7 mouse cellular contexts compared by ENCODE assay signal in genomic region chr6:21823281-21823680, GRCm38 (mm10). TPM values are rescaled to one million over a fixed set of nuclear protein-coding genes. Genes with fewer than 3 reads are reported as not detected.
DNase-seq lines count a peak whose midpoint lies in the region; ATAC-seq and TF ChIP-seq lines count a peak whose summit lies in the region.

No protein-coding gene starts in this region.

- DNase-seq in liver, adult 2 months (ENCODE audit: extremely low read depth, low read depth, low spot score): peak; percentile 72
- no peak for DNase-seq in liver
- DNase-seq in kidney, postnatal 36 days: peak; percentile 41 to 53
- DNase-seq in left cerebral cortex, postnatal 25 days (ENCODE audit: low spot score in 2 of 2): no peak

- H3K9me3 ChIP-seq in heart, embryonic 13.5 days: no peaks in the 10 kb centered on the region
- no peaks in the 10 kb centered on the region for H3K9me3 ChIP-seq in stomach, embryonic 16.5 days (replicated peaks; ENCODE audit: control insufficient read depth, low read length)

- peaks cover 5% of the 10 kb centered on the region; the same call in 1 of the 2 replicates for H3K79me2 ChIP-seq in liver, adult 2 months (ENCODE audit: control insufficient read depth, insufficient read depth, low read length)

- H3K4me3 ChIP-seq in liver, adult 2 months (ENCODE audit: insufficient read depth, low read depth, low read length): no peak overlapping the region
- H3K4me3 ChIP-seq in heart, embryonic 13.5 days: peak overlapping the region; percentile 25
- peak overlapping the region; percentile 4; the same call in 1 of the 2 replicates for H3K4me3 ChIP-seq in stomach, embryonic 16.5 days (replicated peaks; ENCODE audit: low read length)

- no peaks in the 10 kb centered on the region for H3K27me3 ChIP-seq in liver, adult 2 months (ENCODE audit: control insufficient read depth, insufficient read depth, low read length)
- H3K27me3 ChIP-seq in heart, embryonic 13.5 days (replicated peaks): no peaks in the 10 kb centered on the region
- no peaks in the 10 kb centered on the region for H3K27me3 ChIP-seq in stomach, embryonic 16.5 days (ENCODE audit: control insufficient read depth, insufficient read depth, low read length)

- TF ChIP-seq CTCF in liver, adult 2 months (IDR thresholded peaks at IDR 0.05; ENCODE audit: low read depth, low read length): no peak

- H3K9ac ChIP-seq in liver, adult 2 months (ENCODE audit: low read depth, low read length): no peak overlapping the region
- H3K9ac ChIP-seq in heart, embryonic 13.5 days: peak overlapping the region; percentile 38; the same call in 1 of the 2 replicates
- H3K9ac ChIP-seq in stomach, embryonic 16.5 days (ENCODE audit: low read length): no peak overlapping the region

- no peak for TF ChIP-seq POLR2A in liver, adult 2 months (IDR thresholded peaks at IDR 0.05; ENCODE audit: extremely low read depth, insufficient read depth, low read length)

- no peak; the same call in 1 of the 2 replicates for ATAC-seq in heart, embryonic 13.5 days (ENCODE audit: extremely low read depth, insufficient number of reproducible peaks, low FRiP score, low TSS enrichment)
- no peak for ATAC-seq in stomach, embryonic 16.5 days (ENCODE audit: insufficient read depth, low FRiP score)
- no peak for ATAC-seq in activated CD4-positive, CD25-positive, alpha-beta regulatory T cell, adult 4 months

- H3K27ac ChIP-seq in liver, adult 2 months (replicated peaks; ENCODE audit: insufficient read depth, low read depth, low read length): peak overlapping the region; percentile 23
- peak overlapping the region; percentile 73 for H3K27ac ChIP-seq in heart, embryonic 13.5 days (replicated peaks)
- H3K27ac ChIP-seq in stomach, embryonic 16.5 days (ENCODE audit: low read length): peak overlapping the region; percentile 61

- peak overlapping the region; percentile 58 for H3K4me2 ChIP-seq in heart, embryonic 13.5 days
- peak overlapping the region; percentile 44 for H3K4me2 ChIP-seq in stomach, embryonic 16.5 days (ENCODE audit: low read depth, low read length)

- peaks cover 16% of the 10 kb centered on the region for H3K36me3 ChIP-seq in liver, adult 2 months (ENCODE audit: control insufficient read depth, insufficient read depth, low read length)
- H3K36me3 ChIP-seq in heart, embryonic 13.5 days: peaks cover 11% of the 10 kb centered on the region; the same call in 1 of the 2 replicates
- no peaks in the 10 kb centered on the region for H3K36me3 ChIP-seq in stomach, embryonic 16.5 days (ENCODE audit: control insufficient read depth, insufficient read depth, low read length)

- intact Hi-C loops in left cerebral cortex, postnatal 25 days (cut with DNase I): no loop called here

- 20% methylated on average over 8 of the region's 8 CpGs for WGBS in liver, adult 2 months
- WGBS in heart, embryonic 13.5 days: 26% methylated on average over 8 of the region's 8 CpGs
- 18% methylated on average over 8 of the region's 8 CpGs for WGBS in stomach, embryonic 16.5 days

- peaks cover 13% of the 10 kb centered on the region for H3K4me1 ChIP-seq in liver, adult 2 months (ENCODE audit: control insufficient read depth, insufficient read depth, low read length)
- peaks cover 27% of the 10 kb centered on the region for H3K4me1 ChIP-seq in heart, embryonic 13.5 days
- peaks cover 10% of the 10 kb centered on the region for H3K4me1 ChIP-seq in stomach, embryonic 16.5 days (ENCODE audit: control insufficient read depth, insufficient read depth, low read length)

RNA-seq across cellular contexts. Expression of gene Tspan12, which starts 29.0 kb away (rescaled TPM):
- total RNA-seq in liver, adult 2 months (2014; rRNA removed): 145 and 165 TPM in 2 replicates
- polyA plus RNA-seq in liver, adult 2 months (2012; rRNA removed): 37.1 and 44.2 TPM in 2 replicates
- polyA plus RNA-seq in heart, embryonic 13.5 days (2015; fragmentation: Nextera tagmentation; extraction: Ambion mirVana): 60.5 and 70.6 TPM in 2 replicates
- polyA plus RNA-seq in stomach, embryonic 16.5 days (2015; fragmentation: Nextera tagmentation; extraction: Ambion mirVana): 70.2 and 72.9 TPM in 2 replicates
- total RNA-seq in left cerebral cortex, postnatal 25 days (2021): 10 to 100 TPM; 22.8 to 24.8 TPM
- not detected for polyA plus RNA-seq in activated CD4-positive, CD25-positive, alpha-beta regulatory T cell, adult 4 months (2017; shearing (Covaris generic))

Comparison
In these comparisons a context has a peak if more than half of its experiments do, and no peak if none do; other contexts are left out.
1. DNase-seq: peak in liver, adult 2 months (single experiment) and kidney, postnatal 36 days (2 of 2); none in liver (single experiment) and left cerebral cortex, postnatal 25 days (0 of 2).
2. H3K27ac ChIP-seq: peak in every context shown above with its lines; median percentile 73 in heart, embryonic 13.5 days; 61 in stomach, embryonic 16.5 days; 23 in liver, adult 2 months.
3. RNA of gene Tspan12, which starts 29.0 kb away (polyA plus RNA-seq): 70.2 to 72.9 TPM in stomach, embryonic 16.5 days, 60.5 to 70.6 TPM in heart, embryonic 13.5 days and 37.1 to 44.2 TPM in liver, adult 2 months; not detected in activated CD4-positive, CD25-positive, alpha-beta regulatory T cell, adult 4 months; every median in the first group is over 10 times any median in the second.